Mouse (Mus musculus) heart, postnatal 0 days (tissue): Measurements from ENCODE around the gene Dnajb1. TPM values are rescaled to one million over a fixed set of nuclear protein-coding genes. Genes with fewer than 3 reads are reported as not detected.
A peak's percentile ranks its signal among the peaks of the same experiment; 100 is the strongest.

ENCODE experiments used
- ATAC-seq: fragments of 200-750 bp; cut with Nextera tagmentation; 2 replicates; pipeline ENCODE4 v1.8.0; 2017; ENCODE audit warnings: low read depth, moderate number of reproducible peaks, moderate library complexity; ENCODE audit not compliant: insufficient read depth
- DNase-seq: peaks from one replicate; pipeline ENCODE4 v3.0.0-alpha.2; 2016; ENCODE audit warnings: low spot score
- H3K27ac ChIP-seq: fragments of 300-500 bp; sonication (generic); 2 replicates; pipeline ENCODE4 v1.5.1; 2014; ENCODE audit warnings: low read depth, mild to moderate bottlenecking
- H3K27me3 ChIP-seq: fragments of 300-500 bp; sonication (generic); 2 replicates; pipeline ENCODE4 v1.6.1; 2014; ENCODE audit warnings: low read length, mixed read lengths; ENCODE audit not compliant: control insufficient read depth, insufficient read depth
- H3K36me3 ChIP-seq: fragments of 300-500 bp; sonication (generic); replicated peaks from 2 replicates; pipeline ENCODE4 v1.6.1; 2014; ENCODE audit warnings: low read length, mixed read lengths; ENCODE audit not compliant: control insufficient read depth, insufficient read depth
- H3K4me1 ChIP-seq: fragments of 300-500 bp; sonication (generic); 2 replicates; pipeline ENCODE4 v1.6.1; 2014; ENCODE audit warnings: antibody characterized with exemption; ENCODE audit not compliant: control insufficient read depth, insufficient read depth
- H3K4me2 ChIP-seq: fragments of 300-500 bp; sonication (generic); 2 replicates; pipeline ENCODE4 v1.6.1; 2014; ENCODE audit warnings: low read depth, mild to moderate bottlenecking, low read length, moderate library complexity
- H3K4me3 ChIP-seq: fragments of 300-500 bp; sonication (generic); 2 replicates; pipeline ENCODE4 v1.5.1; 2014; ENCODE audit warnings: low read depth, low read length
- H3K9ac ChIP-seq: fragments of 300-500 bp; sonication (generic); replicated peaks from 2 replicates; pipeline ENCODE4 v1.6.1; 2014; ENCODE audit warnings: low read depth, low read length, mixed read lengths
- H3K9me3 ChIP-seq: fragments of 300-500 bp; sonication (generic); replicated peaks from 2 replicates; pipeline ENCODE4 v1.6.1; 2016; ENCODE audit warnings: low read length; ENCODE audit not compliant: control insufficient read depth
- CTCF ChIP-seq: IDR thresholded peaks from 2 replicates; pipeline ENCODE4 v1.5.1; 2016; ENCODE audit warnings: antibody characterized with exemption, control low read depth, low read depth
- EP300 ChIP-seq: IDR thresholded peaks from 2 replicates; pipeline ENCODE4 v1.6.1; 2016; ENCODE audit warnings: antibody characterized with exemption, low read depth
- WGBS: fragments of 180-500 bp; shearing (Covaris S2); extraction: QIAGEN DNeasy Blood & Tissue Kit; methylation state at CpG from one replicate; pipeline ENCODE4 v1.1.7; 2014; 5-methylcytosine and 5-hydroxymethylcytosine counted together
- polyA plus RNA-seq: library from polyadenylated mRNA; unstranded; fragments of >200 nt; fragmentation: Nextera tagmentation; extraction: Ambion mirVana; gene quantifications from 2 replicates; pipeline ENCODE4 v1.2.1, GENCODE M21; 2015
- total RNA-seq: library from RNA; depleted of rRNA; stranded (reverse); fragments of >200 nt; gene quantifications from 2 replicates; pipeline ENCODE4 v1.2.3, GENCODE M21; 2014; ENCODE audit warnings: low replicate concordance

Dnajb1 gene
- total and polyA plus RNA-seq, 2 experiments from 2014 or later = 17.6 to 26.7 TPM

- H3K9ac ChIP-seq = peak overlapping the region; percentile 61
- no peaks in the 10 kb centered on the region for H3K9me3 ChIP-seq
- H3K27ac ChIP-seq = peak overlapping the region; percentile 99
- WGBS = 27% methylated on average over 2 of the region's 4 CpGs
- ATAC-seq = no peak
- peak overlapping the region; percentile 31 for H3K4me3 ChIP-seq
- H3K36me3 ChIP-seq = peaks cover 17% of the 10 kb centered on the region
- H3K27me3 ChIP-seq = no peaks in the 10 kb centered on the region
- TF ChIP-seq CTCF = no peak
- no peak for TF ChIP-seq EP300
- DNase-seq = no peak
- H3K4me2 ChIP-seq = peak overlapping the region; percentile 54
- peaks cover 56% of the 10 kb centered on the region for H3K4me1 ChIP-seq
Measured at GRCm38 (mm10) chr8:83576516-83576895, 31.5 kb upstream of the Dnajb1 start.

GRCm38 (mm10) chr8:83576921-83577320, 31.1 kb upstream of the Dnajb1 start:
- TF ChIP-seq EP300 (no peak), CTCF (no peak)
- 49% methylated on average over 4 of the region's 4 CpGs for WGBS
- peaks cover 56% of the 10 kb centered on the region for H3K4me1 ChIP-seq
- DNase-seq (no peak), ATAC-seq (no peak)
- no peaks in the 10 kb centered on the region for H3K9me3 ChIP-seq
- no peaks in the 10 kb centered on the region for H3K27me3 ChIP-seq
- peak overlapping the region; percentile 61 for H3K9ac ChIP-seq
- H3K4me2 ChIP-seq = peak overlapping the region; percentile 54
- H3K36me3 ChIP-seq = peaks cover 13% of the 10 kb centered on the region
- peak overlapping the region; percentile 31; the same call in 1 of the 2 replicates for H3K4me3 ChIP-seq
- H3K27ac ChIP-seq = peak overlapping the region; percentile 99

GRCm38 (mm10) chr8:83577384-83577791, 30.6 kb upstream of the Dnajb1 start:
- Histone ChIP-seq H3K9me3 (no peaks in the 10 kb centered on the region), H3K4me1 (peaks cover 58% of the 10 kb centered on the region), H3K4me3 (no peak overlapping the region), H3K27ac (peak overlapping the region; percentile 99), H3K4me2 (no peak overlapping the region; the same call in 1 of the 2 replicates), H3K27me3 (no peaks in the 10 kb centered on the region), H3K36me3 (peaks cover 8% of the 10 kb centered on the region), H3K9ac (peak overlapping the region; percentile 61; the same call in 1 of the 2 replicates)
- DNase-seq (peak; percentile 82), ATAC-seq (peak; percentile 71)
- 0 out of 2 replicates have a peak, but pooled peaks have one; percentile 36 for TF ChIP-seq EP300
- no peak for TF ChIP-seq CTCF
- WGBS = 38% methylated on average over 9 of the region's 9 CpGs

GRCm38 (mm10) chr8:83578131-83579055, 29.6 kb upstream of the Dnajb1 start:
- 31% methylated on average over 17 of the region's 17 CpGs for WGBS
- Histone ChIP-seq H3K9me3 (no peaks in the 10 kb centered on the region), H3K36me3 (peaks cover 5% of the 10 kb centered on the region), H3K4me2 (no peak overlapping the region), H3K4me1 (peaks cover 60% of the 10 kb centered on the region), H3K4me3 (no peak overlapping the region), H3K27me3 (no peaks in the 10 kb centered on the region), H3K27ac (peak overlapping the region; percentile 99), H3K9ac (peak overlapping the region; percentile 28)
- DNase-seq = peak; percentile 63
- TF ChIP-seq CTCF (no peak), EP300 (no peak)
- ATAC-seq = peak; percentile 60

- H3K4me1 ChIP-seq = peaks cover 49% of the 10 kb centered on the region
- no peak overlapping the region for H3K4me3 ChIP-seq
- no peak overlapping the region for H3K4me2 ChIP-seq
- no peaks in the 10 kb centered on the region for H3K9me3 ChIP-seq
- TF ChIP-seq EP300 (no peak), CTCF (no peak)
- H3K9ac ChIP-seq = no peak overlapping the region
- peak overlapping the region; percentile 99 for H3K27ac ChIP-seq
- DNase-seq (no peak), ATAC-seq (no peak)
- 78% methylated on average over 8 of the region's 8 CpGs for WGBS
- H3K27me3 ChIP-seq = no peaks in the 10 kb centered on the region
- H3K36me3 ChIP-seq = peaks cover 16% of the 10 kb centered on the region
Measured at GRCm38 (mm10) chr8:83579676-83580075, 28.3 kb upstream of the Dnajb1 start.
